Mouse (Mus musculus): ENCODE results near the gene C9. TPM values are rescaled to one million over a fixed set of nuclear protein-coding genes. Genes with fewer than 3 reads are reported as not detected.

Gene C9
- total RNA-seq, 2 experiments from 2014 or later, result not detected

Other genes with a start within 250 kb of the C9 start
- not detected in 2 replicates for gene Dab2, start 145.5 kb upstream of the C9 start, total RNA-seq (2015; ENCODE audit: low replicate concordance)
- 1.4 TPM in 1 of 2 replicates, not detected in the other for gene Dab2, start 145.5 kb upstream of the C9 start, total RNA-seq (2017; ENCODE audit: low replicate concordance)
- 50.1 and 86.1 TPM in 2 replicates for gene Fyb, start 77.5 kb downstream of the C9 start, total RNA-seq (2015; ENCODE audit: low replicate concordance)
- 21.2 and 29.4 TPM in 2 replicates for gene Fyb, start 77.5 kb downstream of the C9 start, total RNA-seq (2017; ENCODE audit: low replicate concordance)

Data from erythroblast, adult 5-6 weeks (primary cell).